Mouse (Mus musculus): Measurements from ENCODE around the gene Proz.

GRCm38 (mm10) chr8:13117096-13117495 lies 56.4 kb downstream of the Proz start:
- TF ChIP-seq CTCF (conservative IDR thresholded peaks at IDR 0.05; ENCODE audit: insufficient read depth, insufficient read length, low read depth, low read length) (no peak), POLR2A (IDR thresholded peaks at IDR 0.05; ENCODE audit: low read depth, low read length) (no peak)

All from kidney, adult 2 months (tissue).